Mouse (Mus musculus) ovary, adult 18-20 months (tissue): ENCODE data around the gene Ccdc47.
"Not testable (repeated sequence)": the region's sequence is repeated elsewhere in the genome, so short reads cannot be mapped to it uniquely, and the experiment has no call there.

Experiments
- DNase-seq: peaks from one replicate; pipeline ENCODE4 v3.0.0; 2022; ENCODE audit warnings: low spot score, mixed read lengths

The Ccdc47 gene

DNA sequence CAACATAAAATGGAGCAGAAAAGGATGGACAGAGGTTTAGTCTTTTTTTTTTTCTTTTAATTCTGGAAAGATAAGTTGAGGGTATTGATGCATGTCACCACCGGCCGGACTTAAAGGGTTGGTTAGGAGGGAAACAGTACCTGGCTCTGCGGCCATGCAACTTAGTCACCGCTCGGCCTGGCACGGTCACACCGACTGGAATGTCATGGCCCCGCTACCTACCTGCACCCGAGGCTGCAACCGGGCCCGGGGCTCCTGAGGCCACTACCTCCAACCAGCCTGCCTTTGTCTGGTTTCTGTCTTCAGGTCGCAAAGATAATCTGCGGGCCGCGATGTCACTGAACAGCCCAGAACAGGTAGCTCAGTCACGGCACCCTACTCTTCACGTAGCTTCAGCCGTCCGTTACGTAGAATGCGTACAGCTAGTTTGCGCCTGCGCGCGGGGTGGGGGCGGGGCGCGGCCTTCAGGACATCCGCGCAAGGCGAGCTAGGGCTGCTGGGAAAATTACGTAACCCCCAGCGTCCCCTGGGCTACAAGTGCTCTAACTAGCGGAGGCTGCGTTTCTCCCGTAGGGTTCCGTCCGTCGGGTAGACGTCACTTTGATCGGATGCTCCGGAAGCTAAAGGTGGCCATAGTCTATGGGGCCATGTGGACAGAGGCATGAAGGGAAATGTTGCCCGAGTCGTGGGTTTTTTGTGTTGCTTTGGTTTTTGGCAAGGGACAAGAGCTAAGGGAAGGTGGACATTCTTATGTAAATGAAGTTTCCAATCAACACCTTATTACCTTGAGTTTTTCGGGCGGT, at the start of gene Ccdc47:
Gene Ccdc47, minus strand, starts transcription at position 418 of the 803 bp plus-strand sequence.
- DNase-seq, result peak; percentile 97

DNA sequence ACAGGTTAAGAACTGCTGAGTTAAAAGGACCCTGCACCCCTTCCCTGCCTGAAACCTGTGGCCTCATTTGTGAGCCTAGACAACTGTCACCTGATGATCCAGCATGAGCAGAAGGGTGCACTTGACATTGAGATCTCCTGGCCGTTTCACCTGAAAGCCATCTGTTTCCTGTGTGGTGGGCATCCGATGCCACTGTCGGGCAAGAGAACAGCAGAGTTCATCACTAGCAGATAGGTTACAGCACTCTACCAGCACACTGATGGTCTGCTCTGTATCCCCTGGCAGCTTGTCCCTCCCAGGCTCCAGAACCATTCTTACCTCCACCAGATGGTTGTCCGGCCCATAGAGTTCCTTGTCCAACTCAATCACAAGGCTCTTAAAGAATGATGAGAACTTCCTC, 49.4 kb upstream of the Ccdc47 start:
- DNase-seq, result no peak

DNA sequence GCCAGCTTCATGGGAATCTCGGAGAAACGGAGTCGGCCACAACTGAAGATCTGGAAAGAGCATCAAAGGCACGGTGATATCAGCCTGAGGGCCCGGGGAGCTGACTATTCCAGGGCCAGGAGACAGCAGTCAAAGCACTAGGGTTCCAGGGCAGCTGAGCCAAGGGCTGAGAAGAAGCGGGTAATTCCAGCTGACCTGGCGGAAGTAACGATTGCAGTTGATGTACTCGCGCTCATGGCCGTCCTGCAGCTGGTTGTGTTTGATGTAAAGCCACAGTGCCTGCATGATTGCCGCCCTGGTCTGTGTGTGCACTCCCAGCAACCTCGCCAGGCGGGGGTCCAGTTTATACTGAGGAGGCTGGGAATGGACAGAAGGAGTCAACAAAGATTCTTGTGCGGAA, 48.8 kb upstream of the Ccdc47 start:
- DNase-seq, result no peak

DNA sequence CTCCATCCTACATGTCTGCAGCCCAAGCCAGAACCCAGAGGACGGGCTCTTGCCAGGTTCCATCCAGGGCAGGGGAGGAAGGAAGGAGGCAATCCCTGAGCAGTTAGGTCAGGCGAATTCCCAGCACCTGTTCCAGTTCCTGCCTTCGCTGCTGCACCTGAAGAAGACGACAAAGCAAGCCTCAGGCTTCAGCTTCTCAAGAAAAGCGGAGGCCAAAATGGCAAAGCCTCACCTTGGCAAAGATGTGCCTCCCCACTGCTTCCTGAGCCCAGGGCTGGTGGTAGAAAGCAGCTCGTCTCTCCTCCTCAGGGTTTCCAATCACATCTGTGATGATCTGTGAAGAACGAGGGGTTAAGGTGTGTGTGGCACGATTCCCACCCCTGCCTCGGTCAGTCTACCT, 47.8 kb upstream of the Ccdc47 start:
- no peak for DNase-seq

DNA sequence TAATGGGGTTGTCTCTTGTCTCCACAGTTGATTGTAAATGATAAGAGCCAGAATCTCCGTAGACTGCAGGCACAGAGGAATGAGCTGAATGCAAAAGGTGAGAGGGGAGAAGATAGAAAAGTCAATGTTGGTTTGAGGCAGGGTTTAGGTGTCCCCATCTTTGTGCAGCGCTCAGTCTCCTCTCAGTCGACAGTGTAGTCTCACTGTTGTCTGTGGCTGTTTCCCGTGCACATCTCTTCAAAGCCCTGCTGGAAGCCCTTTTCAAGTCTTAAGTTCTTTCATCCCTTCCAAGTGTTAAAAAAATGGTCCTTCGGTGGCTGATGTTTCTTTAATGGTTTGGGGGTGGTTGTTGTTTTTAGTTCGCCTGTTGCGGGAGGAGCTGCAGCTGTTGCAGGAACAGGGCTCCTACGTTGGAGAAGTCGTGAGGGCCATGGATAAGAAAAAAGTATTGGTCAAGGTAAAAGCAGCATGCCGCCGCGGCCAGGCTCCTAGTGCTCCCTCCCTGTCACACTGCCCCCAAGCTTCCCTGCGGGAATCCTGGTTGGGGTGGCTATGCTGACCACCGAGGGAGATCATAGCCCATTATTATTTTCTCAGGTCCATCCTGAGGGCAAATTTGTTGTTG, 44.8 kb upstream of the Ccdc47 start:
- no peak for DNase-seq

DNA sequence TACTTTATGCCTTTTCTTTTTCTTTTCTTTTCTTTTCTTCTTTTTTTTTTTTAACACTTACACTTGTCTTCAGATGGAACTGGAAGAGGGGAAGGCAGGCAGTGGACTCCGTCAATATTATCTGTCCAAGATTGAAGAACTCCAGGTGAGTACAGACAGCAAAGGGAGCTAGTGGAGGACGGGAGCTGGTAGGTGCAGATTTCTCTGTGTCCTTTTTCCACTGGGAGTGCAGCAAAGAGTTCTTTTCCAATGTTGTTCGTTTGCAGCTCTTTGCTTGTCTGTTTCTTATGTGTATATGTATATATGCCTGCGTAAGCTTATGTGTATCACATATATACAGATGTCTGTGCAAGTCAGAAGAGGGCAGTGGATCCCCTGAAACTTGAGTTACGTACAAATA, 40.6 kb upstream of the Ccdc47 start:
- no peak for DNase-seq

DNA sequence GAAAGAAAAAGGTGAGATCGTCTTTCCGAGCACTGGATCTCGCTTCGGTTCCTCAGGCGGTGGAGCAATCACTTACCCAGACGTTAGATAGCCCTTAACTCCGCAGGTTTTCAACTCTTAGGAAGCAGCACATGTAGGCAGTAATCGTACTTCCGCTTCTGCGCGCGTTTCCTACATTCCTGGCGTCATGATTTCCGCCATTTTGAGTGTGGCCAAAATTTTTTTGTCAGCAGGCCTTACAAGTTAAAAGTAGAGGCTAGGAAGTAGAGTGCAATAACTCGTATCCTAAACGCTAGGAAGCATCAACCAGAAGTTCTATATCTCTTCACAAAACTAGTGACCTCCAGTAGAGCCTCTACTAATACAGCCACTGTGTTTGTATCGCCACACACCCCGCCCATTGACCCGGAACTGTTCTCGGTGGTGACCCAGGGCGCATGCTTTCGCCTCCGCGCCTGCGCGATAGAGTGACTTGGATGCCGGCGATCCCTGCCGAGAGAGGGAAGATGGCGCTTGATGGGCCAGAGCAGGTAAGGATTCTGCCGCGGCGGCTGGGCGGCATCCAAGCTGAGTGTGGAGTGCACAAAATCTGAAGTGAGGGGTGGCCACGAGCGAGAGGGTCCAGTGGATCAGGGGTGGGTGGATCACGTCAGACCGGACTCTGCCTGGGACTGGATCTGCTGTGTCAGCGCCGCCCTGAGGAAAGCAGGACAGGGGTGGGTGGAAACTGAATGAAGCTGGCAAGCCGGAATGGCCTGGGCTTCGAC, 39.7 kb upstream of the Ccdc47 start, which contains the start of the genes Ftsj3 and Psmc5:
Gene Ftsj3, minus strand, starts transcription at position 395 of the 767 bp plus-strand sequence.
Gene Psmc5, plus strand, starts transcription at position 470 of the 767 bp plus-strand sequence.
- peak; percentile 93 for DNase-seq

DNA sequence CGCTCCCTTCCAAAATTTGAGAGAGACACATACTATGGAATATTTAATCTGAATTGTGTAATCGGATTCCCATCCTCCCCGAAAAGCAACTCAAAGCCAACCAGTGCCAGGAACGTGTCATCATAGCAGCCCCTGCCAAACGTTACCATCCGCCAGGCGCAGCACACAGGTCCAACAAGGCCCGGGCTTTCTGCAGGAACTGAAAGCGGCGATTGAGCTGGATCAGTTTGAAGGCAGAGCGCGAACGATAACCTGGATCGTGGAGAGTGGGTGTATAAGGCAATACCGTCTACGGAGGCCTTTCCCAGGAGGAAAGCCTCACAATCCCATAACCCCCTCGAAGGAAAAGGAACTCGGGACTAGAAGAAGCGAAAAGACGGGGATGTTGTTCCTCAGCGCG, 39.0 kb upstream of the Ccdc47 start:
- no peak for DNase-seq

DNA sequence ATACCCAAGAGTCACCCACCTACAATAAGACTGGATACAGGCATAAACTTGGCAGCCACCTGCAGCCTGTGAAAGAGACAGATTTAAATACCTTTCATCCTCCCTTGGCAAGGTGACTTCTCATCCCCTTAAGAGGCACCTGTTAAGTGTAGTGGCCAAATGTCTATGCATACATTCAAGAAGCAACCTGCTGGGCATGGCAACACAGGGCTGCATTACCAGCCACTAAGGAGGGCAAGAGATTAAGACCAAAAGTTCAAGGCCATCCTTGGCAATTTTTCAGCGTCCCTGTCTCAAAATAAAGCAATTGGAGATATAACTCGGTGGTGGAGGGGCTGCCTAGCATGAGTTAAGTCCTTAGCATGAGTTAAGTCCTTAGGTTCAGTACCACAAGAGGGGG, 38.6 kb upstream of the Ccdc47 start:
- no peak for DNase-seq

DNA sequence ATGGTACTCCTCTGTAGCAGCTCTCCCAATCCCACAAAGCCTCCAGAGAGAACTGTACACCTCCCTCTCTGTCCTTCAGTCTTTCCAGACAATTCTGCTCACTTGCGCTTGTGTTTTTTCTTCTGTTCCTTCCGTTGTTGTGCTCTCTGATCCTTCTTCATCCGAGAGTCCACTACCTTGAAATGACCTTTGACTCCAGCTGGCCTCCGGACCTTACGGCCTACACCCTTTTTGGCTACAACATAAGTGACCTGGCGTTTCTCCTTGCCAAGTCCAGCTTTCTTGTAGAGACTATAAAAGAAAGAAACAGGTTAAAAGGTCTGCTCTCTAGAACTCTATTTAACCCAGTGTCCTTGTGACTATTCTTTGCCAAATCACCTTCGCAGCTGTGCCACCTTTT, 33.2 kb upstream of the Ccdc47 start:
- no peak for DNase-seq

DNA sequence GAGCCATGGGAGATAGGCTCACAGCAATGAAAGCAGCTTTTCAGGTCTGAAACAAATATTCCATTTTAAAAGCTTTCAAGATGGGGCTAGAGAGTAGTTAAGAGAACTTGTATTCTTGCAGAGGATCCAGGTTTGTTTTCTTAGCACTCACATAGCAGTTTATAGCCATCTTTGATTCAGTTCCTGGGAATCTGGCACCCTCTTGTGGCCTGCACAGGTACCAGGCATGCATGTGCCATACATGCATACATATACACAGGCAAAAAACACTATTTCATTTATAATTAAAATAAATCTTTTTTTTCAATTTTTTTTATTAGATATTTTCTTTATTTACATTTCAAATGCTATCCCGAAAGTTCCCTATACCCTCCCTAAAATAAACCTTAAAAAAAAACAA, 30.7 kb upstream of the Ccdc47 start:
- no peak for DNase-seq

DNA sequence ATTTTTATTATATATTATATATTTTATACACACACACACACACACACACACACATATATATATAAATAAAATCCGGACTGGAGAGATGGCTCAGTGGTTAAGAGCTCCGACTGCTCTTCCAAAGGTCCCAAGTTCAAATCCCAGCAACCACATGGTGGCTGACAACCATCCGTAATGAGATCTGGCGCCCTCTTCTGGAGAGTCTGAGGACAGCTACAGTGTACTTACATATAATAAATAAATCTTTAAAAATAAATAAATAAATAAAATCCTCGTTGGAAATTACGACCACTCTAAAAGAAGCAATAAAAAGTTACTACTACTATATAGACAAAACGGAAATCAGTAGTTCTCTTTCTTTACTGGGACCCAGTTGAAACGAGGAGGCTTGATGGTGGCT, 17.8 kb upstream of the Ccdc47 start:
- not testable (repeated sequence) for DNase-seq

DNA sequence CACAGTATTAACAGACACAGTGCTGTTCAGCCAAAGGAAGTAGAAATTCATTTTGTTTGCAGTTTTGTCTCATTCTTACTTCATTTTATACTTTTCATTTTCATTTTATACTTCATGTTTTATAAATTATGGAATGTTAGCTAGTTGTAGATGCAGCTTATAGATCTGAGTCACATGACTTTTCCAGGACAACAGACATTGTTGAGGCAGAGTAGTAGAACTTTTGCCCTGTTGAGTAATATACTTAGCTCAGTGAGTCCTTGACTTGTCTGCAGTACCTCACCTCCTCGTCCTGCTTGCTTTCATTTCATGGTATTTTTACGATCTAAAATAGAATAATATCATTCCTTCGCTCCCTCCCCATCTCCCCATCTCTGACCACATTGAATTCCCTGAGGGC, 4.5 kb upstream of the Ccdc47 start:
- DNase-seq, result no peak

DNA sequence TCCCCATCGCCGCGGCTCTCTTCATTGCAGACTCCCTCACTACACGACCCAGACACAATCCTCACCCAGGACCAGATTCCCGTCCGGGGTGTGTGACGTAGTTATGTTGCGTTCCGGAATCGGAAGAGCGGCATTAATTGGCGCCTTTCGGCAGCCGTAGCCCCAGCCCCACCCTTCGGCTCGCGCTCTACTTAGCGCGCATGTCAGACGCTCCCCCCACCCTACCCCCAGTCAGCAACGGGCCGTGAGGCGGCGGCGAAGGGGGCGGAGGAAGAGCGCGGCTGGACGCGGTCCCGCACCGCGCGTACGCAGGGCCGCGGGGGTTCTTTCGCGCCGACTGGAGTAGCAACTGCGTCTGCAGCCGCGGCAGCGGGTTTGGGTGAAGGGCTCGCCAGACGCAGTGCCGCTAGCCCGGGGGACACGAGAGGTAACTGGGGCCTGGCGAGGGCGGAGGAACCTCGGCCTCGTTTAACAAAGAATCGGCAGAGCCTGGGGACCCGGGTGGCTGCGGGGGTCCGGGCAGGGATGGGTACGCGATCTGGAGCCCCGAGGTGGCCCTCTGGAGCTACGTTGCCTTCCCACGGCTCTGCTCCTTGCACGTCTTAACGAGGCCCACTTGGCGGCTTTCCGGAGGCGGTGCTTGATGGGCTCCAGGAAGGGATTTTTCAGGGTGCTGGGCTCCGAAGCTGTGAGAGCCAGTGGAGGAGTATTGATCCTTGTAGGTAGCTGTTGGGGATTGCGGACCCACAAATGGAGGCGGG, 766 bp upstream of the Ccdc47 start, which contains the start of gene Ddx42:
Gene Ddx42, plus strand, starts transcription at position 197 of the 761 bp plus-strand sequence.
- peak; percentile 88 for DNase-seq

DNA sequence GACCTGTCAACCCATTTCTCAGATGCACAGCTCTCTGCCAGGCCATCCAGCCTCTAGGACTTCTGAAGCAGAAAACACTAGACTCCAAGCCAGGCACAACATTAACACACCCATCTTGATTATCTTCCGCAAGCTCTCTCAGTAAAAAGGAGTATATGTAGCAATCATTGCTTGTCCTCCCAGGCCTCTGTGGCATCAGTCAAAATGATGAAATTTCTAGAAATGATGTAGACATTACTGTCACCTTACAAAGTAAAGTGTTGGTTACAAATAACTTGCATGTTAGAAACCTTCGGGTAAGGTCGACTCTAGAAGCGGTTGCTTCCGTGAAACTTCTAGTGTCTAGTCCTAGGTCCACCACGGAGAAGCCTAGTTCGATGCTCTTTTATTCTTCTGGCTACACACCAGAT, 689 bp downstream of the Ccdc47 start:
- no peak for DNase-seq

DNA sequence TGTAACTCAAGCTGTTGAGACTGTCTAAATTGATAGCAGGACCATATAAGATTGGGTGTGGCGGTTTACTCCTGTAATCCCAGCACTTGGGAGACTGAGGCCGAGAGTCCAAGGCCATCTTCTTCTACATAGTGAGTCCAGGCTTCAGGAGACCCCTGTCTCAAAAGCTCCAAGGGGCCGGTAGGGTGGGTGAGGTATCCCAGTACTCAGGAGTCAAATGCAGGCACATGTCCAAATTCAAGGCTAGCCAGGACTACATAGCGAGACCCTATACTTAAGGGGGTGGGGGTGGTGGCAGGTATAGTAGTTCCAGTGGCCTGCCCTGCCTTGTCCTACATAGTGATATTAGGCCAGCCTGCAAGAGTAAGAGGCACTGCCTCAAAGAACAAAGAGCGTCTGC, 1.3 kb downstream of the Ccdc47 start:
- DNase-seq, result no peak

DNA sequence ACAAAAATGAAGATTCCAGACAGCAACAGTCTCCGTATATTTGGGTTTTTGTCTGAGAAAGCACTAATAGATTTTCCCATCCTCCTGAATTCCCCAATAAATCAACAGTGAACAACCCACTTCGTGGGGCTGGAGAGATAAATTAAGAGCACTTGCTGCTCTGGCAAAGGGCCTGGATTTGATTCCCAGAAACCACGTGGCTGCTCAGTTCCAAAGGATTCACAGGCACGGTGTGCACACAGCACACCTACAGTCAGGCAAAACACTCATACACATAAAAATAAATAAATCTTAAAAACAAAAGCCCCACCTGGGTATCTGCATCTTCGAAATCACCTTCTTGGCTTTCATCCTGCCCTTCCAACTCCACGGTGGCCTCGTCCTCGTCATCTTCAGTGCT, 3.4 kb downstream of the Ccdc47 start:
- no peak for DNase-seq

DNA sequence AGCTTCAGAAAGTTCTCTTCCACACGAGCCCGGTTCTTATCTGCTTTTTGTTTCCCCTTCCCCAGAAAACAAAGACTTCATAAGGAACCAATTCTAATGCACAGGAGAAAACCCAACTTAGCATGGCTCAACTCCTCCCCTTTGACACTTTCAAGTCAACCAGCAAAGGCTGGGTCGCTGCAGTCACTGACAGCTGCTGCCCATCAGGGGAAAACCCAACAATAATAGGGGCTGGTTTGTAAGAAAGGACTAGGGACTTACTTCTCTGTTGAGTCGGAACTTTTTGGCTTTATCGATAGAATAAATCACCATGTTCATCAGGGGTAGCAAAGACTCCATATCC, 14.1 kb downstream of the Ccdc47 start, which contains the start of gene Strada:
Gene Strada, minus strand, starts transcription at position 46 of the 343 bp plus-strand sequence.
- no peak for DNase-seq

DNA sequence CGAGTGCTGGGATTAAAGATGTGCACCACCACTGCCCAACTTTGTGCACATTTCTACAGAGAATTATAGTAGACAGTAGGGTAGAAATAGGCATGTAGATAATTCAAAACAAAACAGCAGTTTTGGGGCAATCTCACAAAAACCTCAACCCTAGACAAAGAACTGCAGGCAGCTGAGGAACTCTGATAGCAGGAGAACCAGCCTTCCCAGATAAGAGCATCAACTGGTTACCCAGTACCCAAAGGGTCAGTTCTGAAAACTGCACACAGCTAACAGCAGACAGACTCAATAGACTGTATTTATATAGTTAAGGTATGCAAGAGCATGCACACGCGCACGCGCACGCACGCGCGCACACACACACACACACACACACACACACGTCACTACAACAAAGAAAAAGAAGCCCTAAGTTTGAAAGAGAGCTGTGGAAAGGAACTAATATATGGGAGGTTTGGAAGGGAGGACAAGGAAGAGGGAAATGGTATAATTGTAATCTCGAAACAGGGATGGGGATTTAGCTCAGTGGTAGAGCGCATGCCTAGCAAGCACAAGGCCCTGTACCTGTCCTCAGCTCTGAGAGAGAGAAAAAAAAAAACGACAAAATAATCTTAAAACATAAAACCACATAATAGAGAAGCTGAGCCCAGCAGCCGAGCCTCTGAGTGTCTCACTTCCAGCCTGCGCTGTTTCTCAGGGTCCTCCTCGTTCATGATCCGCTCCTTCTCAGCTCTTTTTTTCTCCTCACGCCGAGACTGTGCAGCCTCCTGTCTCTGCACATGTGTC, 14.6 kb downstream of the Ccdc47 start:
- DNase-seq, result no peak

DNA sequence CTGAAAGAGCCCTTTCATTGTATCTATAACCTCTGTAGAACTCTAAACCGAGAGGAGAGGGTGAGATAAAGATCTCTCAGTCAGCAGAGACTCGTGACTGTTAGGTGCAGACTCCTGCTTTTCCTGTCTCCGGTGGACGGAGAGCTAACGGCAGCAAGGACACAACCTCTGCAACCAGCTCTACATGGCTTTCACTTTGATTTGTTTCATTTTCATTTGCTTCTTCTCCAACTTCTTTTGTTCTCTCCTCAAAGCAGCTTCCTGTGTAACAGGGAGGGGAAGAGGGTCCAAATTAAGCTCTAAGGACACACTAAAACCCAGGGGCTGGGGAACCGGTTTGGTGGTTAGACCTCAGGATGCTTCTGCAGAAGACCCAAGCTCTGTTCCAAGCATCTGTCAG, 15.4 kb downstream of the Ccdc47 start:
- no peak for DNase-seq

DNA sequence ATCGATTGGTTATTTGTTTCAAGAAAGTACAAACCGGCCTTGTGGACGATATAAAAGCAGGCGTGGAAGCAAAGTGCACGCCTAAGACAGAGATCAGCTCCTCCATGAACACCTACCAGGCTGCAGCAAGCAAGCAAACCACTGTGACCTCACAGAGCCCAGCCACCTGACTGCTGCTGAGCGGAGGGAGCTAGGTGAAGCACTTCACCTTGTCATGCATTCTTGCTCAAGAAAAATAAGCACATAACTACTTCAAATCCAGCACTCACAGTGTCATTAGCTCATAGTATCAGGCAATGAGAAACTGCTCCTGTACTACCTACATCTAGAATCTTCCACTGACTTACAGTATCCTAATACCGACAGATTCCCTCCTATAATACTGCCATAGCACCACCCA, 16.1 kb downstream of the Ccdc47 start:
- not testable (repeated sequence) for DNase-seq
